Mouse (Mus musculus): ENCODE results near the gene Gm6526. TPM values are rescaled to one million over a fixed set of nuclear protein-coding genes. Genes with fewer than 3 reads are reported as not detected.
"Not testable (repeated sequence)": the region's sequence is repeated elsewhere in the genome, so short reads cannot be mapped to it uniquely, and the experiment has no call there.

Gene Gm6526
- polyA plus RNA-seq (2012; rRNA removed), result not detected in 2 replicates

DNA sequence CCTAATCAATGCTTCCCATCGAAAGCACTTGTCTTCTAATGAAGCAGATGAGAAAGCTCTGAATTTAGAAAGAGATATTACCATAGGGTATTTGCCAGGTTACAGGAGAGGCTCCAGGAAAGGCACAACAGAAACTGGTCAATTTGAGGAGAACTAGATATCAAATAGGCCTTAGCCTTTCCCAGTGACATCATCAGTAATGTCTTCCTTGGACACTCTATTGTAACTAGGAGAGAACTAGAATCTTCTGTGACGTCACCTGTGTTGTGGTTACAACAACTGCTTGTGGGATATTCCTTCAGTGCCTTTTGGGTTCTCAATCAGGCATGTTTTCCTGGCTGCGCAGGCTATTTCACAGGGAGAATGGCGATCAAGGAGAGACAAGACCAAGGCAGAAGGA lies at the start of gene Gm6526:
Gene Gm6526, plus strand, starts transcription at position 301 of the 400 bp plus-strand sequence.
- 79% methylated on average over 4 of the region's 4 CpGs for WGBS
- not testable (repeated sequence) for H3K27me3 ChIP-seq (ENCODE audit: control insufficient read depth, insufficient read depth, low read length)

DNA sequence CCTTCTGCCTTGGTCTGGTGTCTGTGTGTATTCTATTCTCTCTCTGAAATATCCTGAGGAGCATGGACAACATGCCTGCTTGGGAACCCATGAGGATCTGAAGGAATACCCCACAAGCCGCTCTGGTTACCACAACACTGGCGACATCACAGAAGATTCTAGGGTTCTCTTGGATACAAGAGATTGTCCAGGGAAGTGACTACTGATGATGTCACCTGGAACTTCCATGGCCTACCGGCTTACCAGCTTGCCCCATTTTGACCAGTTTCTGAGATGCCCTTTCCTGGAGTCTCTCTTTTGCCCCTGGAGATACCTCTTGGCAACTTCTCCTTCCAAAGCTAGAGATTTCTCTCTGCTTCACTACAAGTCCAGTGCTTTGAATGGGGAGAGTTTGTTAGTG lies 20.3 kb upstream of the Gm6526 start, which contains the start of gene Gm16506:
Gene Gm16506, minus strand, starts transcription at position 101 of the 400 bp plus-strand sequence.
- not testable (repeated sequence) for H3K4me3 ChIP-seq (ENCODE audit: extremely low read depth, insufficient read depth, insufficient read length); H3K27me3 ChIP-seq (ENCODE audit: control insufficient read depth, insufficient read depth, low read length); H3K4me1 ChIP-seq (ENCODE audit: control insufficient read depth, insufficient read depth, insufficient read length); H3K27ac ChIP-seq (ENCODE audit: insufficient read depth, low read length); DNase-seq (ENCODE audit: low read depth in 1 of 2, low spot score in 2 of 2); H3K36me3 ChIP-seq (ENCODE audit: control insufficient read depth, insufficient read depth, low read length)
- WGBS, result 97% methylated on average over 3 of the region's 3 CpGs

More for the DNA sequence above, at the start of gene Gm6526:
- not testable (repeated sequence) for DNase-seq (ENCODE audit: low read depth in 1 of 2, low spot score in 2 of 2); H3K4me3 ChIP-seq (ENCODE audit: extremely low read depth, insufficient read depth, insufficient read length); H3K4me1 ChIP-seq (ENCODE audit: control insufficient read depth, insufficient read depth, insufficient read length); H3K36me3 ChIP-seq (ENCODE audit: control insufficient read depth, insufficient read depth, low read length); H3K27ac ChIP-seq (ENCODE audit: insufficient read depth, low read length)

- not testable (repeated sequence) for H3K27me3 ChIP-seq (ENCODE audit: control insufficient read depth, insufficient read depth, low read length); H3K36me3 ChIP-seq (ENCODE audit: control insufficient read depth, insufficient read depth, low read length); DNase-seq (ENCODE audit: low read depth in 1 of 2, low spot score in 2 of 2); H3K4me1 ChIP-seq (ENCODE audit: control insufficient read depth, insufficient read depth, insufficient read length); H3K27ac ChIP-seq (ENCODE audit: insufficient read depth, low read length); H3K4me3 ChIP-seq (ENCODE audit: extremely low read depth, insufficient read depth, insufficient read length)
- 84% methylated on average over 3 of the region's 3 CpGs for WGBS
Observed at GRCm38 (mm10) chr14:43784645-43785044, 37.0 kb downstream of the Gm6526 start, which contains the start of gene Gm8180. Gm8180 (minus strand) TSS chr14:43784745.

GRCm38 (mm10) chr14:43793811-43794210 lies 46.1 kb downstream of the Gm6526 start:
- H3K27me3 ChIP-seq (ENCODE audit: control insufficient read depth, insufficient read depth, low read length); H3K36me3 ChIP-seq (ENCODE audit: control insufficient read depth, insufficient read depth, low read length); H3K27ac ChIP-seq (ENCODE audit: insufficient read depth, low read length); DNase-seq (ENCODE audit: low read depth in 1 of 2, low spot score in 2 of 2); H3K4me1 ChIP-seq (ENCODE audit: control insufficient read depth, insufficient read depth, insufficient read length); H3K4me3 ChIP-seq (ENCODE audit: extremely low read depth, insufficient read depth, insufficient read length): not testable (repeated sequence)
- 81% methylated on average over 5 of the region's 5 CpGs for WGBS

- no peaks in the 10 kb centered on the region for H3K27me3 ChIP-seq (ENCODE audit: control insufficient read depth, insufficient read depth, low read length)
- DNase-seq (ENCODE audit: low read depth in 1 of 2, low spot score in 2 of 2), result no peak
- TF ChIP-seq CTCF (IDR thresholded peaks at IDR 0.05; ENCODE audit: extremely low read depth, insufficient read depth, insufficient read length, insufficient replicate concordance) (no peak), POLR2A (IDR thresholded peaks at IDR 0.05; ENCODE audit: low read depth, low read length) (no peak)
- H3K4me3 ChIP-seq (ENCODE audit: extremely low read depth, insufficient read depth, insufficient read length), result no peak overlapping the region
- H3K36me3 ChIP-seq (ENCODE audit: control insufficient read depth, insufficient read depth, low read length), result no peaks in the 10 kb centered on the region
- H3K27ac ChIP-seq (ENCODE audit: insufficient read depth, low read length), result no peak overlapping the region
- 36% methylated on average over 14 of the region's 14 CpGs for WGBS
- no peaks in the 10 kb centered on the region for H3K4me1 ChIP-seq (ENCODE audit: control insufficient read depth, insufficient read depth, insufficient read length)
Observed at GRCm38 (mm10) chr14:43796069-43796904, 48.6 kb downstream of the Gm6526 start.

DNA sequence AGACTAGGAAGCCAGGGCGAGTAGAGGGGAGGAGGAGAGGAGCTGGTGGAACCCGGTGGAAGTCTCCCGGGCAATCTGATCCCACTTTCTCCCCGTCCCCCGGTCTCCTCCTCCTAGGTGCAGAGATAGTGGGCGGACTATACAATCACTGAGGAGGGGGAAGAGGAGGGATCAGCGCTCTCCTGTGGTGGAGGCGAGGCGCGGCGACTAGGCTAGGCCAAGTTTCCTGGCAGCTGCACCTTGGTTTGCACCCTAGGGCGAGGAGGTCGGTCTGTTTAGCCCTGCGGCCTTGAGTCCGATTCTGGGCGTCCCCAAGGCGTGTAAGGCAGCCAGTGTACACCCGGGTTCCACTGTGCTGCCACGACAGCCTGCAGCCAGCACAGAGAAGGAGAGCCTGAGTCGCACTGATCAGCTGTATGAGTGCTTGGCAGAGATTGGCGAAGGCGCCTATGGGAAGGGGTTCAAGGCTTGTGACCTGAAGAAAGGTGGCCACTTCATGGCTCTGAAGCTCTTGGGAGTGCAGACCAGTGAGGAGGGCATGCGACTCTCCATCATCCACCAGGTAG lies 49.3 kb downstream of the Gm6526 start:
- 22% methylated on average over 23 of the region's 23 CpGs for WGBS
- H3K4me3 ChIP-seq (ENCODE audit: extremely low read depth, insufficient read depth, insufficient read length); H3K4me1 ChIP-seq (ENCODE audit: control insufficient read depth, insufficient read depth, insufficient read length); H3K27ac ChIP-seq (ENCODE audit: insufficient read depth, low read length); H3K36me3 ChIP-seq (ENCODE audit: control insufficient read depth, insufficient read depth, low read length); DNase-seq (ENCODE audit: low read depth in 1 of 2, low spot score in 2 of 2); H3K27me3 ChIP-seq (ENCODE audit: control insufficient read depth, insufficient read depth, low read length): not testable (repeated sequence)

DNA sequence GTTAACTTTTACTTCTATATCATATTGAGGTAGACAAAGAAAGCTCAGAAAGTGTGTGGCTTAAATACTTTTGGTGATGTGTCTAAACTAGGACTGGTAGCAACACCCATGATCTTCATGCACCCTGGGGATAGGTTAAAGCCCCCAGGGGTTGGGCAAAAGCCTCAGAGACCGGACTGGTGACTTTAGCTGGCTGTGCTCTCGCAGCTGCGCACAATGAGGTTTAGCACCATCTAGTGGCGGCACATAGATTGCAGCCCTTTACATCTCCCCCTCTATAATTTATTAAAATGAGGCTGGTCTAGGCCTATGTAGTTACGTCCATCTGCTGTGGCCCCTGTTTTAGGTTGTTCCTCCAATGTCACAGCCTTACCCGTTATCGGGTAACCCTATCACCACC lies 56.8 kb downstream of the Gm6526 start:
- 15% methylated on average over 7 of the region's 7 CpGs for WGBS
- not testable (repeated sequence) for H3K4me3 ChIP-seq (ENCODE audit: extremely low read depth, insufficient read depth, insufficient read length)

More for the DNA sequence above, 56.8 kb downstream of the Gm6526 start:
- H3K27me3 ChIP-seq (ENCODE audit: control insufficient read depth, insufficient read depth, low read length); H3K27ac ChIP-seq (ENCODE audit: insufficient read depth, low read length); DNase-seq (ENCODE audit: low read depth in 1 of 2, low spot score in 2 of 2); H3K4me1 ChIP-seq (ENCODE audit: control insufficient read depth, insufficient read depth, insufficient read length); H3K36me3 ChIP-seq (ENCODE audit: control insufficient read depth, insufficient read depth, low read length): not testable (repeated sequence)

Other genes starting within 250 kb of the Gm6526 start
- not detected in 2 replicates for gene Gm5799, start 204.3 kb upstream of the Gm6526 start, polyA plus RNA-seq (2012; rRNA removed)
- gene Gm17654, start 168.7 kb upstream of the Gm6526 start, polyA plus RNA-seq (2012; rRNA removed), result not detected in 2 replicates
- not detected in 2 replicates for gene Gm10375, start 139.9 kb upstream of the Gm6526 start, polyA plus RNA-seq (2012; rRNA removed)
- not detected in 2 replicates for gene Gm8165, start 70.7 kb upstream of the Gm6526 start, polyA plus RNA-seq (2012; rRNA removed)
- gene Gm7324, start 50.0 kb upstream of the Gm6526 start, polyA plus RNA-seq (2012; rRNA removed), result 0.26 TPM in 1 of 2 replicates, not detected in the other
- gene Gm16506, start 20.4 kb upstream of the Gm6526 start, polyA plus RNA-seq (2012; rRNA removed), result not detected in 2 replicates
- gene Gm8180, start 36.9 kb downstream of the Gm6526 start, polyA plus RNA-seq (2012; rRNA removed), result 0.11 and 0.18 TPM in 2 replicates
- gene Ear1, start 127.7 kb downstream of the Gm6526 start, polyA plus RNA-seq (2012; rRNA removed), result 7.8 and 21.6 TPM in 2 replicates
- not detected in 2 replicates for gene Ear10, start 175.7 kb downstream of the Gm6526 start, polyA plus RNA-seq (2012; rRNA removed)
- 1.3 and 1.5 TPM in 2 replicates for gene Gm8113, start 177.5 kb downstream of the Gm6526 start, polyA plus RNA-seq (2012; rRNA removed)
- gene Ang5, start 209.2 kb downstream of the Gm6526 start, polyA plus RNA-seq (2012; rRNA removed), result not detected in 2 replicates

Measured in spleen, adult 2 months (tissue).